Comparison of ENCODE assay signal across 28 mouse cellular contexts in the genomic region with DNA sequence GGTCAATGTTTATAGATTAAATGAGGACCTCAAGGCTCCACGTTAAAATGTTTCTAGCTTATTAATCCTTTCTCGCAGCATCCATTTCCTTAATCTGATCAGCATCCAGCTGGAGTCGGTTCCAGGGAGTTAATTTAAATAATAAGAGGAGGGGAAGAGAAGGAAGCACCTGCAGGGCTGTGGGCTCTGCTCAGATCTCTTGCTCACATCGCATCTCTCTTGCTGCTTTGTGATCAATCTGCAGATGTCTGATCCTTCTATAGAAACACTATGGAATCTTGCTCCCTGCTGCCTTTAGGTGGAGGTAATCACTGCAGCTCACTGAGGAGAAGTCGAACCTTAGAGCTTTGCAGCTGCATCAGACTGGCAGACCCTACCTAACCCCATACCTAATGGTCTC. TPM values are rescaled to one million over a fixed set of nuclear protein-coding genes. Genes with fewer than 3 reads are reported as not detected.
A peak's percentile ranks its signal among the peaks of the same experiment; 100 is the strongest.
DNase-seq lines count a peak whose midpoint lies in the region; ATAC-seq and TF ChIP-seq lines count a peak whose summit lies in the region.
"Had no signal": no experiment of that assay in that cellular context is flagged by ENCODE, and none has a peak within 500 bp of the region (broad histone marks: within the 10 kb centered on the region; RNA-seq: fewer than 3 reads in every experiment).

No protein-coding gene starts in this region.

- TF ChIP-seq POLR2A in brain, embryonic 14.5 days (IDR thresholded peaks at IDR 0.05; ENCODE audit: borderline replicate concordance, extremely low read depth, insufficient read depth, insufficient read length, poor library complexity, severe bottlenecking): no peak

- 15% methylated on average over 5 of the region's 5 CpGs for WGBS in forebrain, embryonic 14.5 days
- 19% methylated on average over 5 of the region's 5 CpGs for WGBS in forebrain, postnatal 0 days
- 35% methylated on average over 5 of the region's 5 CpGs for WGBS in hindbrain, embryonic 13.5 days
- WGBS in hindbrain, embryonic 12.5 days: 36% methylated on average over 5 of the region's 5 CpGs
- WGBS in midbrain, embryonic 12.5 days: 18% methylated on average over 5 of the region's 5 CpGs
- WGBS in midbrain, embryonic 15.5 days: 14% methylated on average over 5 of the region's 5 CpGs

- DNase-seq in forebrain, embryonic 14.5 days (ENCODE audit: low spot score): no peak
- DNase-seq in forebrain, postnatal 0 days: no peak
- DNase-seq in brain, embryonic 14.5 days (ENCODE audit: low read depth): peak; percentile 63
- DNase-seq: adrenal gland, postnatal 10 days; adrenal gland, postnatal 36 days; B cell, adult 2 months; cerebellum, adult 11 months; cerebellum, adult 2 months; cerebellum, adult 9-11 months; cerebellum, postnatal 25 days; gastrocnemius, postnatal 25 days; heart, adult 2 months; kidney, adult 11 months had no signal

- H3K4me2 ChIP-seq in forebrain, embryonic 14.5 days (ENCODE audit: low read length): no peak overlapping the region
- H3K4me2 ChIP-seq in forebrain, postnatal 0 days (ENCODE audit: low read depth): no peak overlapping the region
- no peak overlapping the region for H3K4me2 ChIP-seq in hindbrain, embryonic 13.5 days
- no peak overlapping the region for H3K4me2 ChIP-seq in hindbrain, embryonic 12.5 days (replicated peaks)
- no peak overlapping the region for H3K4me2 ChIP-seq in midbrain, embryonic 12.5 days (replicated peaks)
- H3K4me2 ChIP-seq in midbrain, embryonic 15.5 days: no peak overlapping the region
- H3K4me2 ChIP-seq: embryonic facial prominence, embryonic 12.5 days; embryonic facial prominence, embryonic 15.5 days; heart, embryonic 13.5 days; intestine, embryonic 15.5 days had no signal

- no peak for TF ChIP-seq CTCF in forebrain, postnatal 0 days (IDR thresholded peaks at IDR 0.05; ENCODE audit: low read depth)
- no peak for TF ChIP-seq CTCF in brain, embryonic 14.5 days (IDR thresholded peaks at IDR 0.05; ENCODE audit: borderline replicate concordance, extremely low read depth, insufficient read depth, insufficient read length)

- no peak overlapping the region for H3K4me3 ChIP-seq in forebrain, embryonic 14.5 days (ENCODE audit: low read depth, low read length)
- H3K4me3 ChIP-seq in forebrain, postnatal 0 days (ENCODE audit: low read depth, low read length): no peak overlapping the region
- no peak overlapping the region for H3K4me3 ChIP-seq in hindbrain, embryonic 13.5 days
- no peak overlapping the region for H3K4me3 ChIP-seq in hindbrain, embryonic 12.5 days
- no peak overlapping the region for H3K4me3 ChIP-seq in midbrain, embryonic 12.5 days
- no peak overlapping the region for H3K4me3 ChIP-seq in midbrain, embryonic 15.5 days
- H3K4me3 ChIP-seq: embryonic facial prominence, embryonic 12.5 days; embryonic facial prominence, embryonic 15.5 days; heart, adult 2 months; heart, embryonic 10.5 days; heart, embryonic 13.5 days; intestine, embryonic 15.5 days had no signal

- peak; percentile 52; the same call in 1 of the 2 replicates for ATAC-seq in forebrain, embryonic 14.5 days
- ATAC-seq in forebrain, postnatal 0 days: no peak
- ATAC-seq in hindbrain, embryonic 13.5 days (ENCODE audit: low FRiP score): no peak
- ATAC-seq in hindbrain, embryonic 12.5 days (ENCODE audit: low FRiP score): no peak
- ATAC-seq in midbrain, embryonic 12.5 days (ENCODE audit: low FRiP score, low read depth): no peak
- ATAC-seq in midbrain, embryonic 15.5 days (replicated peaks): no peak
- ATAC-seq: hindbrain, embryonic 16.5 days; intestine, embryonic 15.5 days; Patski had no signal

- H3K9ac ChIP-seq in forebrain, embryonic 14.5 days (ENCODE audit: low read length): no peak overlapping the region
- no peak overlapping the region for H3K9ac ChIP-seq in forebrain, postnatal 0 days
- H3K9ac ChIP-seq in hindbrain, embryonic 13.5 days: no peak overlapping the region
- no peak overlapping the region for H3K9ac ChIP-seq in hindbrain, embryonic 12.5 days
- H3K9ac ChIP-seq in midbrain, embryonic 12.5 days (replicated peaks): no peak overlapping the region; the same call in 1 of the 2 replicates
- H3K9ac ChIP-seq in midbrain, embryonic 15.5 days: no peak overlapping the region
- H3K9ac ChIP-seq: embryonic facial prominence, embryonic 12.5 days; embryonic facial prominence, embryonic 15.5 days; heart, embryonic 13.5 days; intestine, embryonic 15.5 days had no signal

- H3K27me3 ChIP-seq in forebrain, embryonic 14.5 days (replicated peaks; ENCODE audit: control insufficient read depth, insufficient read depth, low read length): no peaks in the 10 kb centered on the region
- H3K27me3 ChIP-seq in forebrain, postnatal 0 days (ENCODE audit: insufficient read depth, low read length): no peaks in the 10 kb centered on the region
- no peaks in the 10 kb centered on the region for H3K27me3 ChIP-seq in hindbrain, embryonic 13.5 days
- no peaks in the 10 kb centered on the region for H3K27me3 ChIP-seq in hindbrain, embryonic 12.5 days
- no peaks in the 10 kb centered on the region for H3K27me3 ChIP-seq in midbrain, embryonic 12.5 days
- H3K27me3 ChIP-seq in midbrain, embryonic 15.5 days (replicated peaks): no peaks in the 10 kb centered on the region
- H3K27me3 ChIP-seq: CH12.LX; embryonic facial prominence, embryonic 12.5 days; embryonic facial prominence, embryonic 15.5 days; heart, embryonic 13.5 days; intestine, embryonic 15.5 days; Patski had no signal

- H3K36me3 ChIP-seq in forebrain, embryonic 14.5 days (ENCODE audit: control insufficient read depth, insufficient read depth, low read length): no peaks in the 10 kb centered on the region
- H3K36me3 ChIP-seq in forebrain, postnatal 0 days (ENCODE audit: insufficient read depth): no peaks in the 10 kb centered on the region
- H3K36me3 ChIP-seq in hindbrain, embryonic 13.5 days: no peaks in the 10 kb centered on the region
- H3K36me3 ChIP-seq in hindbrain, embryonic 12.5 days: no peaks in the 10 kb centered on the region
- no peaks in the 10 kb centered on the region for H3K36me3 ChIP-seq in midbrain, embryonic 12.5 days
- no peaks in the 10 kb centered on the region for H3K36me3 ChIP-seq in midbrain, embryonic 15.5 days (replicated peaks)
- H3K36me3 ChIP-seq: embryonic facial prominence, embryonic 12.5 days; embryonic facial prominence, embryonic 15.5 days; G1E; heart, embryonic 13.5 days; intestine, embryonic 15.5 days had no signal

- peaks cover 8% of the 10 kb centered on the region for H3K4me1 ChIP-seq in forebrain, embryonic 14.5 days (ENCODE audit: control insufficient read depth, insufficient read depth, low read length)
- H3K4me1 ChIP-seq in forebrain, postnatal 0 days (ENCODE audit: insufficient read depth): peaks cover 5% of the 10 kb centered on the region; the same call in 1 of the 2 replicates
- peaks cover 19% of the 10 kb centered on the region for H3K4me1 ChIP-seq in hindbrain, embryonic 13.5 days (replicated peaks)
- peaks cover 7% of the 10 kb centered on the region for H3K4me1 ChIP-seq in hindbrain, embryonic 12.5 days
- peaks cover 16% of the 10 kb centered on the region for H3K4me1 ChIP-seq in midbrain, embryonic 12.5 days
- H3K4me1 ChIP-seq in midbrain, embryonic 15.5 days: peaks cover 26% of the 10 kb centered on the region

- no peaks in the 10 kb centered on the region for H3K9me3 ChIP-seq in forebrain, embryonic 14.5 days (replicated peaks; ENCODE audit: control insufficient read depth, low read length)
- no peaks in the 10 kb centered on the region for H3K9me3 ChIP-seq in forebrain, postnatal 0 days (ENCODE audit: low read length)
- H3K9me3 ChIP-seq in hindbrain, embryonic 13.5 days: no peaks in the 10 kb centered on the region
- no peaks in the 10 kb centered on the region for H3K9me3 ChIP-seq in hindbrain, embryonic 12.5 days (replicated peaks)
- H3K9me3 ChIP-seq in midbrain, embryonic 12.5 days: peaks cover 5% of the 10 kb centered on the region; the same call in 1 of the 2 replicates
- no peaks in the 10 kb centered on the region for H3K9me3 ChIP-seq in midbrain, embryonic 15.5 days
- H3K9me3 ChIP-seq: embryonic facial prominence, embryonic 12.5 days; embryonic facial prominence, embryonic 15.5 days; heart, embryonic 10.5 days; heart, embryonic 13.5 days; intestine, embryonic 15.5 days had no signal

- H3K27ac ChIP-seq in forebrain, embryonic 14.5 days (ENCODE audit: low read depth, low read length): no peak overlapping the region
- H3K27ac ChIP-seq in forebrain, postnatal 0 days (ENCODE audit: low read depth, low read length): no peak overlapping the region
- H3K27ac ChIP-seq in hindbrain, embryonic 13.5 days: peak overlapping the region; percentile 9; the same call in 1 of the 2 replicates
- H3K27ac ChIP-seq in hindbrain, embryonic 12.5 days: no peak overlapping the region
- H3K27ac ChIP-seq in midbrain, embryonic 12.5 days (replicated peaks): peak overlapping the region; percentile 39; the same call in 1 of the 2 replicates
- H3K27ac ChIP-seq in midbrain, embryonic 15.5 days: no peak overlapping the region
- H3K27ac ChIP-seq: embryonic facial prominence, embryonic 12.5 days; embryonic facial prominence, embryonic 15.5 days; heart, adult 2 months; heart, embryonic 10.5 days; intestine, embryonic 15.5 days had no signal

RNA-seq across cellular contexts. Expression of a gene that starts 58.1 kb away (rescaled TPM):
- 0.19 TPM in 1 of 2 replicates, not detected in the other for polyA plus RNA-seq in forebrain, embryonic 14.5 days (2014; fragmentation: Nextera tagmentation; extraction: Ambion mirVana)
- total RNA-seq in forebrain, postnatal 0 days (2014; rRNA removed): 0.67 TPM in 1 of 2 replicates, not detected in the other
- 0.24 and 0.25 TPM in 2 replicates for polyA plus RNA-seq in forebrain, postnatal 0 days (2015; fragmentation: Nextera tagmentation; extraction: Ambion mirVana)
- polyA plus RNA-seq in hindbrain, embryonic 13.5 days (2015; fragmentation: Nextera tagmentation; extraction: Ambion mirVana): 0.14 and 0.66 TPM in 2 replicates
- polyA plus RNA-seq in hindbrain, embryonic 12.5 days (2016; fragmentation: Nextera tagmentation; extraction: Ambion mirVana): 0.18 TPM in 1 of 2 replicates, not detected in the other
- polyA plus RNA-seq in midbrain, embryonic 12.5 days (2016; fragmentation: Nextera tagmentation; extraction: Ambion mirVana): not detected in 2 replicates
- polyA plus RNA-seq in midbrain, embryonic 15.5 days (2015; fragmentation: Nextera tagmentation; extraction: Ambion mirVana): 0.28 and 2.5 TPM in 2 replicates
- 0.08 and 0.19 TPM in 2 replicates for polyA plus RNA-seq in brain, embryonic 14.5 days (2012; rRNA removed)
- total RNA-seq: common myeloid progenitor, adult 5-6 weeks; G1E; heart, adult 2 months; hematopoietic stem cell, adult 5-6 weeks had no signal
- polyA plus RNA-seq: embryonic facial prominence, embryonic 15.5 days; G1E had no signal

RNA-seq across cellular contexts. Expression of a gene that starts 58.7 kb away (rescaled TPM):
- polyA plus RNA-seq in forebrain, embryonic 14.5 days (2014; fragmentation: Nextera tagmentation; extraction: Ambion mirVana): 5.3 and 5.7 TPM in 2 replicates
- total RNA-seq in forebrain, postnatal 0 days (2014; rRNA removed): 25.9 and 30.0 TPM in 2 replicates
- 3.9 and 5.0 TPM in 2 replicates for polyA plus RNA-seq in forebrain, postnatal 0 days (2015; fragmentation: Nextera tagmentation; extraction: Ambion mirVana)
- 7.1 and 7.7 TPM in 2 replicates for polyA plus RNA-seq in hindbrain, embryonic 13.5 days (2015; fragmentation: Nextera tagmentation; extraction: Ambion mirVana)
- polyA plus RNA-seq in hindbrain, embryonic 12.5 days (2016; fragmentation: Nextera tagmentation; extraction: Ambion mirVana): 8.3 and 8.7 TPM in 2 replicates
- polyA plus RNA-seq in midbrain, embryonic 12.5 days (2016; fragmentation: Nextera tagmentation; extraction: Ambion mirVana): 5.1 and 5.4 TPM in 2 replicates
- 7.0 and 7.2 TPM in 2 replicates for polyA plus RNA-seq in midbrain, embryonic 15.5 days (2015; fragmentation: Nextera tagmentation; extraction: Ambion mirVana)
- polyA plus RNA-seq in brain, embryonic 14.5 days (2012; rRNA removed): 9.2 and 13.1 TPM in 2 replicates
- polyA plus RNA-seq: G1E had no signal

Comparison
In these comparisons a context has a peak if more than half of its experiments do, and no peak if none do; other contexts are left out.
1. H3K27ac ChIP-seq: peak in hindbrain, embryonic 13.5 days (single experiment) and midbrain, embryonic 12.5 days (single experiment); none in forebrain, embryonic 14.5 days (single experiment), forebrain, postnatal 0 days (single experiment), hindbrain, embryonic 12.5 days (single experiment) and midbrain, embryonic 15.5 days (single experiment).